Mouse (Mus musculus) brain, embryonic 18.5 days (tissue): ENCODE data around the gene Pacs1.
"Not testable (repeated sequence)": the region's sequence is repeated elsewhere in the genome, so short reads cannot be mapped to it uniquely, and the experiment has no call there.

Source experiments
- DNase-seq: peaks from one replicate; pipeline ENCODE4 v3.0.0-alpha.2; 2012; ENCODE audit warnings: low read depth, low spot score

Pacs1 gene

DNA sequence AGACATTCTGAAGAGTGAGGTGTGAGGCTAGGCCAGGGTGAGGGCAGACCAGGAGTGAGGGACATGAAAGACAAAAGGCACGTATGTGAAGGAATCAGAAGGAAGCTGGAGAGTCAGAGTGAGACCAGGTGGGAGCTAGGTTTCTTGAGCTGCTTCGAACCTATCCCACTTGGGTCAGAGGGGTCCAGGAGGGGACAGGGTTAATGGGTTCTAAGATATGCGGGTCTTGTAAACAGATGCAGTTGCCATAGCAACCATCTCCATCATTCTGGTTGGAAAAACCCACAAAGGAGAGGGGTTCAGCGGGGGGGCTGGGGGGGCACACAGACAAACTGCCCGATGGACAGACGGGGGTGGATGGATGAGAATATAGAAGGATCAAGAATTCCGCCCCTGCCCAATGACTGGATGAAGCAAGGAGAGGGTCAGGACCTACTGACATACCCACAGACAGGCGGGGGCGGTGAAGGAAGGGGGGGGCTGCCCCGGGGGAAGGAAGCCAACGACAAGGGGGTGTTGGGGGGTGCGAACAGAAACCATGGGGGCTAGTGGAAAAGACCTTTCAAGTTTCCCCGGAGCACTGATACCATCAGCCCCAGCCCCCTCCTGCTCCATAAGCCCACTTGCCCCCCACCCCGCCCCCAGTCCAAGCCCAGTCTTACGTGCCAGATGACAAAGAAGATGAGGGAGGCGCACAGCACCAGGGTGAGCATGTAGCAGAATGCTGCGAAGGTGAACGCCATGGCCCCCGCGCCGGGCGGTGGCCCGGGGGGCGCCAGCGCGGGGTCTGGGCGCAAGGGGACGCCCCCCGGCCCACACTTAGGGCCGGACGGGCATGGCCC is 175.2 kb downstream of the Pacs1 start:
- DNase-seq: no peak

DNA sequence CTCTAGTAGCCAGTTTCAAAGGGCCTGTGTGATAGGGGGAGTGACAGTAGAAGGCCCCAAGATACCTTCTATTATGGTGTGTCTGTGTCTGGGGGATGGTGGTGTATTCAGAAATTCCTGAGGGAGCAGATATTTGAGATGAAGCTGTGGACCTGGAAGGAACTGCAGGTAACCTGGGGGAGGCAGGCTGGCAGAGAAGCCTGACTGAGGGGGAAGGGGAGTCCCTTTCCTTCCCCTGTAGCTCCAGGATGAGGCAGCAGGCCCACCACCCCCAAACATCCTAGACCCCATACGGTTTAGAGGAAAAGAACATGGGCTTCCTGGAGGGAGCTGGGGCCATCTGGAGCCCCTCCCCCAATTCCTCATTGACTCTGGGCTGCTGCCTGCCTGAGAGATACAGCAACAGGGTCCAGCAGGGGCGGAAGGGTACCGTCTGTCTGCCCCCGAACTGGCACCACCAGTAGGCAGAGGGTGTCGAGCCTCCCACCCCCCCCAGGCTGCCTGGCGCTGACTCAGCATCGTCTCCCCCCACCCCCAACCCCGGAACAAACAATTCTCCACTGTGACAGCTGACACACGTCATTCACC is 176.9 kb downstream of the Pacs1 start:
- DNase-seq: no peak

DNA sequence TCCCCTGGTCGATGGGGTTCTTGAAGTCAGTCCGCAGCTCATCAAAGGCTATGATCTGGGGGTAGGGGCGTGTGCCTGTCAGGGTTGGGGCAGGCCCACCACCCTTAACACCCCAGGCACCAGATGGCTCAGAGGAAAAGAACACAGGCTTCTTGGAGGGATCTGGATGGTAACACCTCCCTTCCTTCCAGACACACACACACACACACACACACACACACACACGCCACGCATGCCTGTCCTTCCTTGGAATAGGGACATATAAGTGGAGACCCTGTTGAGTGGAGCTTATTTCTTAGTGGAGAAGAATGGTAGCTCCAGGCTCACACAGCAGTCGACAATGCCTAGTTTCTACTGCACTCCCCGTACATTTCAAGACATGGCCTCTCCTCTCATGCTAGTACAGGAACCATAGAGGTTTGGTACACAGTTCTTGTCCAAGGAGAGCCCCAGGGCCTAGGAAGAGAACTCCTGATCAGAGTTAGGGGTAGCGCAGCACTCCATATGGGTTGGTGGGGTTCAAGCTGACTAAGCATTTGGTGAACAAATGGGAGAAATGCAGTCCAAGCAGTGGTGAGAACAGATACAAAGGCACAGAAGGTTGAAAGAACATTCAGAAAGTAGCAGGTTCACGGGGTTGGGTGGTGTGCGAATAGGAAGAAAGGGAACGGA is 178.0 kb downstream of the Pacs1 start:
- no peak for DNase-seq

DNA sequence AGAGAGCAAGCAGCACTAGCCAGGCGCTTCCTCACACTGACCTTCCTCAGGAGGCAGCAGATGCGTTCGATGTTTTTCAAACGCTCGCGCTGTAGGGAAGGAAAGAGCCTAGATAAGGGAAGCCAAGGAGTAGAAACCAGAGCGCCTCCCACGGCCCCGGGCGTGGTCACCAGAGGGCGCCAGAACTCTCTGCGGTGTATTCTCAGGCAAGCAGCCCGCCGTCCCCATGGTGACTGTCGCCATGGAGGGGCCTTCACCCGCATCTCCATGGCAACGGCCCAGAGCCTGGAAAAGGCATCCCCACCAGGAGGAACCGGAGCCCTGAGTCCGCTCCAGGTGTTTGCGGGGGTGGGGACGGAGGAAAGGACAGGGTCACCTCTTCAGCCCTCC is 178.7 kb downstream of the Pacs1 start:
- peak; percentile 82 for DNase-seq

DNA sequence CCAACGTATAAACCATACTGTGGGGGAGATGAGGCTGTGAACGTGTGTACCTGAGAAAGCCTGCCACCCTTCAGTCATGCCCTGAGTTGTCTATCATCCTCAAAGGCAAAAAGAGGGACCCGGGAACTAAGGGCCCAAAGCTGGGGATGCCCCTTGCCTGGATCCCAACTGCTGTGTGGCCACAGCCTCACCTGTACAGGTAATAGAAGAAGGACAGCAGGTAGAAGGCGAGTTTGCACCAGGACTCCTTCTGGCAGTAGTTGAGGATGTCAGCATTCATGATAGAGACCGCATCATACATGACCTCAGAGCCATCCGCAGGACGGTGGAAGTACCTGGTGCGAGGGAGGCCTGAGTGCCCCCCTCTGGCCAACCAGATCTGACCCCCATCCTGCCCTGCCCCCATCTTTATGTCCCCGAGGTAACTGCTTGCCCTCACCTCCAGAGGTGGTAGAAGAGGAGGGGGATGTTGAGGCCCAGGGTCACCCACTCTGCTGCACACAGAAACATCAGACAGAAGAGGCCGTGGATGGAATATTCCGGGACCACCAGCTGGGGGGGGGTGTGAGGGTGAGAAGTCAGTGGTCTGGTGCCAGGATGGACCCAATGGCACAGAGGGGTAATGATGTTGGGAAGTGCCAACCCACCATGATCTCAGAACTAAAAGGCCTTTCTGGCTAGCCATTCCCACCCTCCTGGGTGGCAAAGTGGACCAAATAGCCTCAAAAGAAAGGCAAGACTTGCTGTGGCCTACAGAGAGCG is 179.3 kb downstream of the Pacs1 start:
- no peak for DNase-seq

DNA sequence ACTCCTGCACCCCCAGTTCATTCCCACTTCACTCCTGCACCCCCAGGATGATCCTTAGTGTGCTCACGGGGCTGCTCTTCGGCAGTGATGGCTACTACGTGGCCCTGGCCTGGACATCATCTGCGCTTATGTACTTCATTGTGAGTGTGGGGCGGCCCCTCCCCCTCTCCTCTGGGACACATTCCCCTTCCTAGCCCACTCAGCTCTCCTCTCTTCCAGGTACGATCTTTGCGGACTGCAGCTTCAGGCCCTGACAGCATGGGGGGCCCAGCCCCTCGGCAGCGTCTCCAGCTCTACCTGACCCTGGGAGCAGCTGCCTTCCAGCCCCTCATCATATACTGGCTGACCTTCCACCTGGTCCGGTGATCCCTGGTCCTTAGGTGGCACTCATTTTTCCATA is 180.8 kb downstream of the Pacs1 start:
- no peak for DNase-seq

DNA sequence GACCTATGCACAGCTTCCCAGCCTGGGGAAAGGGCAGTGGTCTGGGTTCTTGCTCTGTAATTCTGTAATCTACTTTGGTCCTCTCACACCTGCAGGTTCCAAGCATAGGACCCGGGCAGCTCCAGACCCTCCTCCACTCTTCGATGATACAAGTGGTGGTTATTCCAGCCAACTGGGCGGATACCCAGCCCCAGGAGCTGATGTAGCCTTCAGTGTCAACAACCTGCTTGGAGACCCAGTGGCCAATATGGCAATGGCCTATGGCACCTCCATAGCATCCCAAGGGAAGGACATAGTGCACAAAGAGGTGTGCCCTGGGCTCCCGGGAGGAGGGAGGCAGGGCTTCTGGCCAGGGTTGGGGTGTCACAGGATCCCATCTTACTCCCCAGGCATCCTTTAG is 183.6 kb downstream of the Pacs1 start:
- DNase-seq: no peak

DNA sequence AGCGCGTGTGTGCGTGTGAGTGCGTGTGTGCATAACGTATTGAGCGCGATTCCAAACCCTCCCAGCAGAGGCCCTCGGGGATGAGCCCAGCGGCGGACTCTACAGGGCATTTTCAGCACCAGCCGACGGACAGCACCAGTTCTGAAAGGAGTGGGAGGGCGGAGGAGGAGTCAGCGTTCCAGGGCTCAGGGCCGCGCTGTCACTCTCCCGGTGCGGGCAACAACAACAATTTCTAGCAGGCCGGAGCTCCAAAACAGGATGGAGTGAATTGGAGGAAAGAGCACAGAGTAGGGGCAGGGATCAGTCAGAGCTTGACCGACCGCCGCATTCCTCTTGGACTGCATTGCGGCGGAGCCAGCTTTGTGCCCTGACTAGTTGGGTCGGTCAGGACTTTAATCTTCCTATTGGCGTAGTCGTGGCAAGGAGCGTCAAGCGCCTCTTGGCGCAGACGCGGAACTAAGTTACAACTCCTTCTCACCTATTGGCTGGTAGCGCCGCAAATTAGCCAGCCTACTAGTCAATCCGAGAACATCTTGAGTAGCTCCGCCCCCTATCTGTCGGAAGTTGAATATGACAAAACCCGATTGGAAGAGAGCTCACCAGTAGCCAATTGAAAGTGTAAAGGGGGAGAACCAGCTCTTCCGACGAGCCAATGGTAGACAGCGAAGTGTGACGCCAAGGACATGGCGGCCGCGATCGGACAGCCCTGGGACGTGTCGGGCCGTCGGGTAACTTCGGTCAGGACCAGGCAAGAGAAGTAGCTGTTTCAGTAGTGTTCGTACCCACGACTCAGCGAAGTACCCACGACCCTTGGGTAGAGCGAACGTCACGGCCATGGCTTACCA is 184.8 kb downstream of the Pacs1 start, which contains the start of gene Yif1a:
Gene Yif1a (plus strand): TSS at position 655 of the 845 bp plus-strand sequence.
- DNase-seq: peak; percentile 98

DNA sequence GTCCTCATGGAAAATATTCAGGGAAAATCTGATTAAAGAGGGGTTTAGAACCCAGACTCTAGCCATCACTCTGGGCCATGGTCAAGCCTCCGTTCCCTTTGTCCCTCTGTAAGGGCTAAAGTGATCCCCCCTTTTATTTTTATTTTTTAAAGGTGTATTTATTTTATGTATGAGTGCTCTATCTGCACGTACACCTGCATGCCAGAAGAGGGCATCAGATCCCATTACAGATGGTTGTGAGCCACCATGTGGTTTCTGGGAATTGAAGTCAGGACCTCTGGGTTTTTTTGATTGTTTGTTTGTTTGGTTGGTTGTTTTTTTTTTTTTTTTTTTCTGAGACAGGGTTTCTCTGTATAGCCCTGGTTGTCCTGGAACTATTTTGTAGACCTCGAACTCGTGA is 186.4 kb downstream of the Pacs1 start:
- not testable (repeated sequence) for DNase-seq

DNA sequence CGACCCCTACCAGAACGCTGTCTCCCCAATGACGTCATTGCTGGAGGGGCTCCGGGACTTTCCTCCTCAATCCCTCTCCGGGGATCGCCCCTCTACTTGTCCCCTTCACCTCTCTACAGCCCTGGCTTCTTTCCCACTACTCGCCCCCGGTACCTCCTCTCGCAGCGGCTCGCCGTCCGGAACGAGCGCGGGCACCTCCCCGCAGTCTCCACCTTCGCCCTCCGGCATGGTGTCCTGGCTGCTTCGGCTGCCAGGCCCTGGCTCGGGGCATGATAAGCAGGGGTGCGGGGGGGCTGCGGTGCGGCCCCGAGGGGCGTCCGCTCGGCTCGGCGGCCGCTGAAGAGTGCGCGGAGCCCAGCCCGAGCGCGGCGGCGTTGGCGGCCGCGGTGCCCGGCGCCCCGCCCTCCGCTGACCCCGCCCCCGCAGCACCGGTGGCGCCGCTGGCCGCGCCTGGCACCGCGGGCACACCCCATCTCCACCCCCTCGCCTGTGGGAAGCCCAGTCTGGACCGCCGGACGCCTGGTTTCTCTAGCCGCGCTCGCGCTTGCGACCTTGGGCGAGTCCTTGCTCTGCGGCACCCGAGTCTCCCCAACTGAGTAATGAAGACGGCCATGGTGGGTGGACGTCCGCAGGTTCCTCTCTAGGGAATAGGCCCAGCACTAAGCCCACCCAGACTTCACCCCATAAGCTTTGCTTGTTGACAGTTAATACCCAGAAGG is 187.6 kb downstream of the Pacs1 start, which contains the start of gene Tmem151a:
Gene Tmem151a (minus strand): TSS at position 387 of the 719 bp plus-strand sequence.
- no peak for DNase-seq

DNA sequence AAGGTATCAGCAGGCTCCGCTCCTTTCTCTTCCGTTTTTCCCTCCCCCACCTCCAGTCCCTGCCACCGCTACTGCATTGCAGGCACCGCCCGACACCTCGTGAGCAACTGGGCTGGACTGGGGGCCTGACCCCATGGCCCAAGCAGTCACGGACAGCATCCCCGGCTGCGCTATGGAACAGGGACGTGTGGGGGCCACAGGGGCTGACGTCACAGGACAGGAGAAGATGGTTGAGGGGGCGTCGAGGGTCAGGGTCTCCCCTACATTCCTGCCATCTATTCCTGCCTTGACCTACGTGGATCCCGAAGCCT is 188.1 kb downstream of the Pacs1 start:
- no peak for DNase-seq

DNA sequence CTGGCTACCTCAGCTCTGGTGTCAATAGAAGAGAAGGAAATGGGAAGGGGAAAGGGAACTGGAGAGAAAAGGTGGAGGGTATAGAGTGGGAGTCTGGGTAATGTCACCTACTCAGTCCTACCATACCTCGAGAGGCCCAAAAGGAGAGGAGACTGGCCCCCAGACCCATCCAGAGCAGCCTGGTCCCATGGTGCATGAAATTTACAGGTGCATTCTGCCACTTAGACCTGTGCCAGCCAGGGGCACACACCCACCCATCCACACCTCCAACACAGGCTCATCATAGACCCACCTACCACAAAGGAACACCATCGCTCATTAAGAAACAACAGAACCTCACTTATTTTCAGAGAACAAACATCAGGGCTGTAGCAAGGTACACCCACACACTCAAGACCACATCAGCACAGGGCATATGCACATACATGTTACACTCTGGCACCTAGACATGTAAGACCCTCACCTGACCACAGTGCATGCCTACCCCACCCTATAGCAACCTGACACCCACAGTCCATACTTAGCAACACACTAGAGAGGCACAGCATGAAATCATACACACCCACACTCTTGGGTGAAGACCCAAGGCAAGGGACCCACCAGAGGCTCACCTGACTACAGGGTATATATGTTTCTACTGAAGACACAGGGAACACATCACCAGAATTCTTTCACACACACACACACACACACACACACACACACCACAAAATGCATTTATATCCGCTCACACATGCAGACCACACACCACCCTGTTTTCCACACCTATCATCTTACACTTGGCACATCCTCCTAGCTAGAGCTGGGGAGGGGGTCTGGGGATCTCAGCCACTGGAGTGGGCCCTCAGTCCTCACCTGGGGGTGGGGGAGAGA is 188.7 kb downstream of the Pacs1 start:
- no peak for DNase-seq
